In genomic region chr8:12427886-12428799, GRCm38 (mm10) we compare ENCODE assay signal across 15 mouse cellular contexts. TPM values are rescaled to one million over a fixed set of nuclear protein-coding genes. Genes with fewer than 3 reads are reported as not detected.
DNase-seq lines count a peak whose midpoint lies in the region; ATAC-seq lines count a peak whose summit lies in the region.
"Had no signal": no experiment of that assay in that cellular context is flagged by ENCODE, and none has a peak within 500 bp of the region (broad histone marks: within the 10 kb centered on the region; RNA-seq: fewer than 3 reads in every experiment).

No protein-coding gene starts in this region.

- H3K4me2 ChIP-seq in hindbrain, embryonic 11.5 days (replicated peaks; ENCODE audit: low read depth, low read length): no peak overlapping the region
- H3K4me2 ChIP-seq in hindbrain, embryonic 12.5 days (replicated peaks): no peak overlapping the region; the same call in 1 of the 2 replicates
- H3K4me2 ChIP-seq in limb, embryonic 12.5 days: peak overlapping the region; percentile 10
- H3K4me2 ChIP-seq: stomach, embryonic 15.5 days had no signal

- no peak overlapping the region for H3K4me3 ChIP-seq in hindbrain, embryonic 11.5 days (ENCODE audit: low read depth, low read length)
- H3K4me3 ChIP-seq in hindbrain, embryonic 12.5 days: no peak overlapping the region
- no peak overlapping the region for H3K4me3 ChIP-seq in limb, embryonic 12.5 days (replicated peaks)
- H3K4me3 ChIP-seq: stomach, embryonic 15.5 days had no signal

- WGBS in hindbrain, embryonic 11.5 days: 25% methylated on average over 26 of the region's 26 CpGs
- 20% methylated on average over 26 of the region's 26 CpGs for WGBS in hindbrain, embryonic 12.5 days
- 20% methylated on average over 26 of the region's 26 CpGs for WGBS in limb, embryonic 12.5 days

- peak; percentile 46 for DNase-seq in hindbrain, embryonic 11.5 days (ENCODE audit: low spot score)
- DNase-seq in ES-CJ7 (ENCODE audit: low read depth, low spot score): peak; percentile 75
- DNase-seq in embryo, embryonic 10.5 days (ENCODE audit: low spot score): peak; percentile 40
- DNase-seq in cerebellum, postnatal 4 days (ENCODE audit: low spot score in 2 of 2): no peak
- DNase-seq in left cerebral cortex, postnatal 4 days: no peak
- DNase-seq in cerebellum, adult 8-10 months: no peak
- DNase-seq: cerebellum, adult 9-10 months; gastrocnemius, postnatal 14 days; heart, postnatal 36 days; lung, postnatal 14 days had no signal

- intact Hi-C loops in left cerebral cortex, postnatal 4 days (cut with DNase I): no loop called here

- no peak overlapping the region for H3K9ac ChIP-seq in hindbrain, embryonic 11.5 days (ENCODE audit: low read depth, low read length)
- no peak overlapping the region for H3K9ac ChIP-seq in hindbrain, embryonic 12.5 days
- no peak overlapping the region for H3K9ac ChIP-seq in limb, embryonic 12.5 days (replicated peaks)
- H3K9ac ChIP-seq: stomach, embryonic 15.5 days had no signal

- H3K27ac ChIP-seq in hindbrain, embryonic 11.5 days (ENCODE audit: low read depth, low read length): no peak overlapping the region
- no peak overlapping the region for H3K27ac ChIP-seq in hindbrain, embryonic 12.5 days
- no peak overlapping the region for H3K27ac ChIP-seq in limb, embryonic 12.5 days
- H3K27ac ChIP-seq: stomach, embryonic 15.5 days had no signal

- peaks cover 52% of the 10 kb centered on the region for H3K27me3 ChIP-seq in hindbrain, embryonic 11.5 days (ENCODE audit: control insufficient read depth, insufficient read depth, low read length)
- H3K27me3 ChIP-seq in hindbrain, embryonic 12.5 days: peaks cover 96% of the 10 kb centered on the region
- H3K27me3 ChIP-seq in limb, embryonic 12.5 days: peaks cover 98% of the 10 kb centered on the region

- no peaks in the 10 kb centered on the region for H3K9me3 ChIP-seq in hindbrain, embryonic 11.5 days (ENCODE audit: control insufficient read depth, low read length)
- H3K9me3 ChIP-seq in hindbrain, embryonic 12.5 days (replicated peaks): no peaks in the 10 kb centered on the region
- no peaks in the 10 kb centered on the region for H3K9me3 ChIP-seq in limb, embryonic 12.5 days
- H3K9me3 ChIP-seq: stomach, embryonic 15.5 days had no signal

- H3K4me1 ChIP-seq in hindbrain, embryonic 11.5 days (replicated peaks; ENCODE audit: control insufficient read depth, insufficient read depth, low read length): peaks cover 28% of the 10 kb centered on the region
- peaks cover 54% of the 10 kb centered on the region for H3K4me1 ChIP-seq in hindbrain, embryonic 12.5 days
- peaks cover 35% of the 10 kb centered on the region for H3K4me1 ChIP-seq in limb, embryonic 12.5 days (replicated peaks)

- H3K36me3 ChIP-seq in hindbrain, embryonic 11.5 days (ENCODE audit: control insufficient read depth, insufficient read depth, low read length): no peaks in the 10 kb centered on the region
- no peaks in the 10 kb centered on the region for H3K36me3 ChIP-seq in hindbrain, embryonic 12.5 days
- no peaks in the 10 kb centered on the region for H3K36me3 ChIP-seq in limb, embryonic 12.5 days
- H3K36me3 ChIP-seq: stomach, embryonic 15.5 days had no signal

- no peak for ATAC-seq in hindbrain, embryonic 11.5 days (ENCODE audit: low FRiP score)
- no peak for ATAC-seq in hindbrain, embryonic 12.5 days (ENCODE audit: low FRiP score)
- no peak for ATAC-seq in limb, embryonic 12.5 days (ENCODE audit: insufficient number of reproducible peaks, insufficient read depth, low FRiP score, low TSS enrichment, low read depth)

RNA-seq across cellular contexts. Expression of gene Sox1, which starts 33.0 kb away (rescaled TPM):
- polyA plus RNA-seq in hindbrain, embryonic 11.5 days (2014; fragmentation: Nextera tagmentation; extraction: Ambion mirVana): 5.3 and 5.5 TPM in 2 replicates
- polyA plus RNA-seq in hindbrain, embryonic 12.5 days (2016; fragmentation: Nextera tagmentation; extraction: Ambion mirVana): 2.9 and 3.5 TPM in 2 replicates
- not detected in 2 replicates for polyA plus RNA-seq in limb, embryonic 12.5 days (2016; fragmentation: Nextera tagmentation; extraction: Ambion mirVana)
- total RNA-seq in left cerebral cortex, postnatal 4 days (2021): 10 to 100 TPM; 15.0 to 20.7 TPM
- total RNA-seq: gastrocnemius, postnatal 14 days; heart, postnatal 36 days; liver, adult 2 months had no signal
- polyA plus RNA-seq: kidney, embryonic 14.5 days; liver, adult 2 months; stomach, embryonic 15.5 days had no signal

Comparison
In these comparisons a context has a peak if more than half of its experiments do, and no peak if none do; other contexts are left out.
1. DNase-seq: peak in hindbrain, embryonic 11.5 days (single experiment), ES-CJ7 (single experiment) and embryo, embryonic 10.5 days (single experiment); none in cerebellum, postnatal 4 days (0 of 2), left cerebral cortex, postnatal 4 days (single experiment) and cerebellum, adult 8-10 months (single experiment).